Mouse (Mus musculus) olfactory bulb, adult 2 months (tissue): ENCODE data around the gene Slc25a4.

Source experiments
- CTCF ChIP-seq: fragments of 200-500 bp; IDR thresholded peaks from 2 replicates; pipeline ENCODE4 v1.5.1; 2012; ENCODE audit warnings: low read depth, mild to moderate bottlenecking, low read length, moderate library complexity; ENCODE audit not compliant: insufficient read depth
- POLR2A ChIP-seq: fragments of 200-500 bp; IDR thresholded peaks from 2 replicates; pipeline ENCODE4 v1.6.1; 2012; ENCODE audit warnings: mild to moderate bottlenecking, low read depth, low read length, moderate library complexity; ENCODE audit not compliant: insufficient read depth

- no peak for TF ChIP-seq CTCF
- no peak for TF ChIP-seq POLR2A
Measured at GRCm38 (mm10) chr8:46180136-46180535, 30.9 kb downstream of the Slc25a4 start.
